Mouse (Mus musculus) forebrain, embryonic 14.5 days (tissue): ENCODE measurements around the gene Xylt1. TPM values are rescaled to one million over a fixed set of nuclear protein-coding genes. Genes with fewer than 3 reads are reported as not detected.
A peak's percentile ranks its signal among the peaks of the same experiment; 100 is the strongest.

ENCODE experiments used
- ATAC-seq: fragments of 200-750 bp; cut with Nextera tagmentation; 2 replicates; pipeline ENCODE4 v1.8.0; 2017; ENCODE audit warnings: mild to moderate bottlenecking, moderate library complexity
- DNase-seq: peaks from one replicate; pipeline ENCODE4 v3.0.0-alpha.2; 2015; ENCODE audit warnings: low spot score
- H3K27ac ChIP-seq: fragments of 300-500 bp; sonication (generic); 2 replicates; pipeline ENCODE4 v1.5.1; 2014; ENCODE audit warnings: low read depth, mild to moderate bottlenecking, control low read depth, low read length, moderate library complexity
- H3K27me3 ChIP-seq: fragments of 300-500 bp; sonication (generic); replicated peaks from 2 replicates; pipeline ENCODE4 v1.6.1; 2014; ENCODE audit warnings: low read length, control low read depth, mixed read lengths; ENCODE audit not compliant: control insufficient read depth, insufficient read depth
- H3K36me3 ChIP-seq: fragments of 300-500 bp; sonication (generic); 2 replicates; pipeline ENCODE4 v1.6.1; 2014; ENCODE audit warnings: low read length, control low read depth; ENCODE audit not compliant: control insufficient read depth, insufficient read depth
- H3K4me1 ChIP-seq: fragments of 300-500 bp; sonication (generic); 2 replicates; pipeline ENCODE4 v1.6.1; 2014; ENCODE audit warnings: antibody characterized with exemption, low read length, control low read depth; ENCODE audit not compliant: control insufficient read depth, insufficient read depth
- H3K4me2 ChIP-seq: fragments of 300-500 bp; sonication (generic); 2 replicates; pipeline ENCODE4 v1.6.1; 2014; ENCODE audit warnings: mild to moderate bottlenecking, control low read depth, low read length
- H3K4me3 ChIP-seq: fragments of 300-500 bp; sonication (generic); 2 replicates; pipeline ENCODE4 v1.5.1; 2014; ENCODE audit warnings: low read depth, low read length, control low read depth
- H3K9ac ChIP-seq: fragments of 300-500 bp; sonication (generic); 2 replicates; pipeline ENCODE4 v1.6.1; 2014; ENCODE audit warnings: mild to moderate bottlenecking, low read length, control low read depth, moderate library complexity
- H3K9me3 ChIP-seq: fragments of 300-500 bp; sonication (generic); replicated peaks from 2 replicates; pipeline ENCODE4 v1.6.1; 2016; ENCODE audit warnings: low read length, control low read depth, mixed read lengths; ENCODE audit not compliant: control insufficient read depth
- WGBS: fragments of 180-500 bp; shearing (Covaris S2); extraction: QIAGEN DNeasy Blood & Tissue Kit; methylation state at CpG from one replicate; pipeline ENCODE4 v1.1.7; 2014; 5-methylcytosine and 5-hydroxymethylcytosine counted together
- polyA plus RNA-seq: library from polyadenylated mRNA; unstranded; fragments of >200 nt; fragmentation: Nextera tagmentation; extraction: Ambion mirVana; gene quantifications from 2 replicates; pipeline ENCODE4 v1.2.1, GENCODE M21; 2014

Xylt1 gene
- polyA plus RNA-seq, 1 experiment from 2014 or later, result 1.5 TPM

GRCm38 (mm10) chr7:117589359-117589758 lies 208.6 kb downstream of the Xylt1 start:
- ATAC-seq (no peak), DNase-seq (no peak)
- Histone ChIP-seq H3K9me3 (no peaks in the 10 kb centered on the region), H3K9ac (no peak overlapping the region), H3K4me1 (peaks cover 21% of the 10 kb centered on the region), H3K27me3 (no peaks in the 10 kb centered on the region), H3K36me3 (peaks cover 6% of the 10 kb centered on the region; the same call in 1 of the 2 replicates), H3K27ac (no peak overlapping the region), H3K4me2 (no peak overlapping the region), H3K4me3 (no peak overlapping the region)
- WGBS, result 16% methylated on average over 2 of the region's 2 CpGs

- DNase-seq, result no peak
- Histone ChIP-seq H3K4me2 (no peak overlapping the region), H3K9ac (no peak overlapping the region), H3K4me3 (no peak overlapping the region), H3K9me3 (no peaks in the 10 kb centered on the region), H3K27ac (no peak overlapping the region), H3K27me3 (no peaks in the 10 kb centered on the region), H3K36me3 (peaks cover 6% of the 10 kb centered on the region; the same call in 1 of the 2 replicates), H3K4me1 (peaks cover 18% of the 10 kb centered on the region)
- no peak for ATAC-seq
- WGBS, result 74% methylated on average over 4 of the region's 4 CpGs
Measured at GRCm38 (mm10) chr7:117589820-117590219, 209.0 kb downstream of the Xylt1 start.

- Histone ChIP-seq H3K36me3 (peaks cover 6% of the 10 kb centered on the region; the same call in 1 of the 2 replicates), H3K4me1 (peaks cover 5% of the 10 kb centered on the region), H3K27ac (no peak overlapping the region), H3K4me2 (no peak overlapping the region), H3K27me3 (no peaks in the 10 kb centered on the region), H3K9me3 (no peaks in the 10 kb centered on the region), H3K4me3 (no peak overlapping the region), H3K9ac (no peak overlapping the region)
- no peak for DNase-seq
- no peak for ATAC-seq
- 94% methylated on average over 2 of the region's 2 CpGs for WGBS
Measured at GRCm38 (mm10) chr7:117594191-117594590, 213.4 kb downstream of the Xylt1 start.

GRCm38 (mm10) chr7:117595029-117595695 lies 214.4 kb downstream of the Xylt1 start:
- Histone ChIP-seq H3K27ac (peak overlapping the region; percentile 48; the same call in 1 of the 2 replicates), H3K4me1 (peaks cover 3% of the 10 kb centered on the region; the same call in 1 of the 2 replicates), H3K36me3 (peaks cover 6% of the 10 kb centered on the region; the same call in 1 of the 2 replicates), H3K4me3 (no peak overlapping the region), H3K9me3 (no peaks in the 10 kb centered on the region), H3K4me2 (no peak overlapping the region), H3K27me3 (no peaks in the 10 kb centered on the region), H3K9ac (no peak overlapping the region)
- ATAC-seq, result peak; percentile 70
- DNase-seq, result peak; percentile 75
- 71% methylated on average over 12 of the region's 12 CpGs for WGBS

GRCm38 (mm10) chr7:117600443-117600842 lies 219.7 kb downstream of the Xylt1 start:
- WGBS, result 23% methylated on average over 7 of the region's 7 CpGs
- Histone ChIP-seq H3K4me3 (no peak overlapping the region), H3K9me3 (no peaks in the 10 kb centered on the region), H3K4me2 (no peak overlapping the region), H3K36me3 (no peaks in the 10 kb centered on the region), H3K4me1 (peaks cover 8% of the 10 kb centered on the region; the same call in 1 of the 2 replicates), H3K9ac (no peak overlapping the region), H3K27ac (no peak overlapping the region), H3K27me3 (no peaks in the 10 kb centered on the region)
- peak; percentile 62; the same call in 1 of the 2 replicates for ATAC-seq
- DNase-seq, result peak; percentile 58

GRCm38 (mm10) chr7:117610439-117610838 lies 229.7 kb downstream of the Xylt1 start:
- no peaks in the 10 kb centered on the region for H3K9me3 ChIP-seq
- ATAC-seq, result no peak
- H3K27ac ChIP-seq, result 0 out of 2 replicates have a peak overlapping the region, but pooled peaks have one; percentile 2
- no peaks in the 10 kb centered on the region for H3K27me3 ChIP-seq
- H3K9ac ChIP-seq, result no peak overlapping the region
- 23% methylated on average over 6 of the region's 6 CpGs for WGBS
- H3K36me3 ChIP-seq, result no peaks in the 10 kb centered on the region
- no peak overlapping the region for H3K4me2 ChIP-seq
- H3K4me1 ChIP-seq, result peaks cover 11% of the 10 kb centered on the region
- DNase-seq, result no peak
- no peak overlapping the region for H3K4me3 ChIP-seq

- H3K27ac ChIP-seq, result no peak overlapping the region
- DNase-seq (no peak), ATAC-seq (no peak)
- no peak overlapping the region for H3K9ac ChIP-seq
- no peaks in the 10 kb centered on the region for H3K27me3 ChIP-seq
- peaks cover 20% of the 10 kb centered on the region for H3K4me1 ChIP-seq
- no peak overlapping the region for H3K4me2 ChIP-seq
- 74% methylated on average over 11 of the region's 11 CpGs for WGBS
- no peaks in the 10 kb centered on the region for H3K36me3 ChIP-seq
- H3K4me3 ChIP-seq, result no peak overlapping the region
- H3K9me3 ChIP-seq, result no peaks in the 10 kb centered on the region
Measured at GRCm38 (mm10) chr7:117612788-117613473, 232.2 kb downstream of the Xylt1 start.

GRCm38 (mm10) chr7:117613796-117614195 lies 233.0 kb downstream of the Xylt1 start:
- Histone ChIP-seq H3K9me3 (no peaks in the 10 kb centered on the region), H3K4me3 (no peak overlapping the region), H3K27ac (no peak overlapping the region), H3K4me1 (peaks cover 29% of the 10 kb centered on the region), H3K9ac (no peak overlapping the region), H3K36me3 (no peaks in the 10 kb centered on the region), H3K4me2 (no peak overlapping the region), H3K27me3 (no peaks in the 10 kb centered on the region)
- 74% methylated on average over 3 of the region's 3 CpGs for WGBS
- DNase-seq, result no peak
- no peak for ATAC-seq

- Histone ChIP-seq H3K4me3 (no peak overlapping the region), H3K4me2 (no peak overlapping the region), H3K4me1 (peaks cover 34% of the 10 kb centered on the region), H3K36me3 (no peaks in the 10 kb centered on the region), H3K9ac (no peak overlapping the region), H3K9me3 (no peaks in the 10 kb centered on the region), H3K27me3 (no peaks in the 10 kb centered on the region), H3K27ac (no peak overlapping the region)
- WGBS, result 63% methylated on average over 2 of the region's 2 CpGs
- no peak for DNase-seq
- no peak for ATAC-seq
Measured at GRCm38 (mm10) chr7:117614346-117614745, 233.6 kb downstream of the Xylt1 start.
